Mouse (Mus musculus) lung, postnatal 10 days (tissue): ENCODE results near the gene Ldha.
"Not testable (repeated sequence)": the region's sequence is repeated elsewhere in the genome, so short reads cannot be mapped to it uniquely, and the experiment has no call there.

Source experiments
- DNase-seq: peaks from one replicate; pipeline ENCODE4 v3.0.0; 2021

Gene Ldha

GRCm38 (mm10) chr7:46840787-46841525 lies at the start of gene Ldha:
TSS of gene Ldha (plus strand) at chr7:46841475.
- DNase-seq, result no peak

- no peak for DNase-seq
Observed at GRCm38 (mm10) chr7:46793871-46794270, 47.4 kb upstream of the Ldha start.

- peak; percentile 99 for DNase-seq
Observed at GRCm38 (mm10) chr7:46795287-46796205, 45.7 kb upstream of the Ldha start, which contains the start of the genes Hps5 and Gtf2h1. TSS of gene Hps5 (minus strand) at chr7:46796064. TSS of gene Gtf2h1 (plus strand) at chr7:46796103.

GRCm38 (mm10) chr7:46796206-46796679 lies 45.0 kb upstream of the Ldha start:
- DNase-seq, result no peak

- DNase-seq, result no peak
Observed at GRCm38 (mm10) chr7:46796779-46797178, 44.5 kb upstream of the Ldha start.

- no peak for DNase-seq
Observed at GRCm38 (mm10) chr7:46810325-46810724, 30.9 kb upstream of the Ldha start.

- no peak for DNase-seq
Observed at GRCm38 (mm10) chr7:46814012-46814411, 27.3 kb upstream of the Ldha start.

GRCm38 (mm10) chr7:46820876-46821632 lies 20.2 kb upstream of the Ldha start:
- not testable (repeated sequence) for DNase-seq

- DNase-seq, result no peak
Observed at GRCm38 (mm10) chr7:46827046-46827802, 14.1 kb upstream of the Ldha start.

- DNase-seq, result no peak
Observed at GRCm38 (mm10) chr7:46827803-46828184, 13.5 kb upstream of the Ldha start.

GRCm38 (mm10) chr7:46829911-46830310 lies 11.4 kb upstream of the Ldha start:
- DNase-seq, result no peak

GRCm38 (mm10) chr7:46830799-46831590 lies 10.3 kb upstream of the Ldha start:
- DNase-seq, result peak; percentile 74

GRCm38 (mm10) chr7:46831693-46832092 lies 9.6 kb upstream of the Ldha start:
- no peak for DNase-seq

GRCm38 (mm10) chr7:46832112-46832810 lies 9.0 kb upstream of the Ldha start:
- not testable (repeated sequence) for DNase-seq

- DNase-seq, result peak; percentile 84
Observed at GRCm38 (mm10) chr7:46833266-46833665, 8.0 kb upstream of the Ldha start.

- no peak for DNase-seq
Observed at GRCm38 (mm10) chr7:46833670-46834255, 7.5 kb upstream of the Ldha start.

- peak; percentile 30 for DNase-seq
Observed at GRCm38 (mm10) chr7:46834994-46835610, 6.2 kb upstream of the Ldha start.

GRCm38 (mm10) chr7:46836357-46836756 lies 4.9 kb upstream of the Ldha start:
- DNase-seq, result no peak

GRCm38 (mm10) chr7:46837073-46837472 lies 4.2 kb upstream of the Ldha start:
- DNase-seq, result no peak
